Mouse (Mus musculus) spleen, postnatal 14 days (tissue): ENCODE measurements around the gene Wnt2.

ENCODE experiments used
- DNase-seq, 2 experiments: peaks; one replicate each; pipeline ENCODE4 v3.0.0; 2021 to 2022; ENCODE audit warnings: low spot score in 2 of 2

Wnt2 gene

DNA sequence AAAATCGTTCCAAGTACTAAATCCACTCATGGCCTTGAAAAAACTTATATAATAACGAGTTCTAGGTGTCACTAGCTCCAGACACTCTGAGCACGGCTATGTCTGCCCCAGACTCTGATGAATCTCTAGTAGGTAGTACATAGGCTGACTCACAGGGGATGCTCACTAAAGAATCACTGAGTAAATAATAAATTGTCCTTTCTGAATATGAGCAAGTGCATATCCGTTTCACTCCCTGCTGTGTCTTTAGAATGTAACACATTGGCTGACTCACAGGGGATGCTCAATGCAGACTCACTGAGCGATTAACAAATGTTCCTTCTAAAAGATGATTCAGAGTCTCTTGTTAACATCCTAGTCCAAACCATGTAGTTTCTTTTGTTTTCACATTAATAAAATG, 52.1 kb downstream of the Wnt2 start:
- DNase-seq, result no peak

DNA sequence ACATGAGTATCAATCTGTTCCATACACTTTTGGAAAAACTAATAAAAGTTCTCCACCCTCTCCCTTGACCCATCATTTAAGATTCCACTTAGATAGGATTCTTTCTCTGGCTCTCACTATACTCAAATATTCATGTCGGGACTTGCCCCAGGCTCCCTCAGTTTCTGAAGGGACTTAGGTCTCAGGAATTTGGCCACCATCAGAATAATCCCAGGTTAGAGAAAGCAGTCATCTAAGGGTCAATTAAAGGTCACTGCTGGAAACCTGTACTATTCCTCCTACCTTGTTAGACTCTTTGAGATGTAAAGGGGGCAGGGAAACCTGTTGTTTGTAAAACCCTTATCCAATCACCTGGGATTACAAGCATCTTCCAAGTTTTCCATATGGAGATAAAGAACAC, 53.2 kb downstream of the Wnt2 start:
- no peak for DNase-seq

DNA sequence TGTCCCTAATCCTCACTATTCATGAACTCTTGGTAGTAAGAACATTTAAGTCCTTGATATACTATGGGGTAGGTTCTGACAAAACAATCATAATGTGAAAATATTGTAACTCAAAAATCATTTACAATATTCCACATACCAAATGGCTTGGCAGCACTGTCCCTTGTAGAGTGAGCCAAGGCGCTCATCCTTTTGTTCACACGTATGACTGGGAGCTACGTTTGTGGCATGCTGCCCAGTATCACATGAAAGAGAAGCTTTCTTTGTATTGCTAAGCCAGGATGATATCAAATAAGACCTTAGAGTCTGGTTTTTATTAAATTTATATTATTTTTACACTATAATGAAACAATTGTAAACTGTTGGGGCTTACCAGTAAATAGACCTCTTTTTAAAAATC, 56.0 kb downstream of the Wnt2 start:
- DNase-seq, result no peak

DNA sequence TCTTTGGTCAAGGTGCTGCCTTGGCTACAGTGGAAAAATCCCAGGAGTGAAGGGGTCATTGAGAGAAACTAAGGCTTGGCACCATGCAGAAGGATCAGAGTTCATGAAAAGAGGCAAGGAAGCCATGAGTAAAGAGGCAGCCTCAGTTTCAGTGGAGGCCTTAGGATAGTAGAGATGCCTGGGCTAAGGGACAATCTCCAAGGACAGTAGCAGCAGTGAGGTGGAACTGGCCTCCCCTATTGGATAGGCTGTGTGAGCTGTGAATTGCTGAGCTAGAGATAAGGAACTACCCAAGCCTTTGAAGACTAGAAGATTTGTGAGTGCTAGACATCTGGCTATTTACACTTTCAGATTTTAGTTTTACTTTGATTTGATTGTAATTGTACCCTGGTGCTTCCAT, 59.0 kb downstream of the Wnt2 start:
- no peak for DNase-seq

DNA sequence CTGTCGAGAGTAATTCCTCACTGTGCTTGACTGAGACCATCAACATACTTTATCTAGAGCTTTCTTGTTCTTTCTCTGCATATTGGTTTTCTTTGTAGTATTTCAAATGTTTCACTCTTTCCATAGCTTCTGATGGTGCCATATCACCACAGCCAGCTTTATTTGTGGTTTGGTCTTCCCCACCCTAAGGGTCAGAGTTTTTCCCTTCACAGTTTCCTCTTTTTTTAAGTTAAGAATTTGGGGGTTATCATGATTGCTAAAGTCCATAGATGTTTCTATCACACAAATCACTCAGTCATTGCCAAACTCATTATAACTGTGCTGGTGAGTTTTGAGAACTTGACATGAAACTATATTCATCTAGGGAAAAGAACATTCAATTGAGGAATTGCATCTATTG, 60.6 kb downstream of the Wnt2 start:
- no peak for DNase-seq

DNA sequence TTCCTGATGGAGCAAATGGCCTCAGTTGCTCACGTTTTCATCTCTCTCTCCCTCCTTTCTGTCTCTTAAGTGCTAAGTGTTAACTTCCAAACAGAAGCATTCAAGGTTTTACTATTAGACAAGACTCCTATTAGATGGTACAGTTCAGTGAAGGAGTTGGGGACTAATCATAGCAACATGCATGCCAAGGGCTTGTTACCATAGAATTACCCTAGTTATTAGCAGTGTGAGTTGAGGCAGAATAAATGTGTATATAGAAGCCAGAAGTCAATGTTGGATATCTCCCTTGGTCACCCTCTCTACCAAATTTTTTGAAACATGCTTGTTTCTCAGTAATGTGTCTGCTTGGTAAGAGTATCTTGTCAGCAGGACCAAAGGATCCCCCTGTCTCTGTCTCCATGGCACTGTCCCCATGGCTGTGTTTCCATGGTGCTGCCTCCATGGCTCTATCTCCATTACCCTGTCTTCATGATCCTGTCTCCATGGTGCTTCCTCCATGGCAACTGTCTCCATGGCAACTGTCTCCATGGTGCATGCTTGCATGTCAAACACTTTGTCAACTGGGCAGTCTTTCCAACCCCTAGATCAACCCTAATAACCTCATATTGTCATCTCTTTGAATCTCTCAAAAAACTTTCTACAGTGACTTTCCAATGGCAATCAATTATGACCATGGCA, 61.8 kb downstream of the Wnt2 start:
- DNase-seq, result no peak

DNA sequence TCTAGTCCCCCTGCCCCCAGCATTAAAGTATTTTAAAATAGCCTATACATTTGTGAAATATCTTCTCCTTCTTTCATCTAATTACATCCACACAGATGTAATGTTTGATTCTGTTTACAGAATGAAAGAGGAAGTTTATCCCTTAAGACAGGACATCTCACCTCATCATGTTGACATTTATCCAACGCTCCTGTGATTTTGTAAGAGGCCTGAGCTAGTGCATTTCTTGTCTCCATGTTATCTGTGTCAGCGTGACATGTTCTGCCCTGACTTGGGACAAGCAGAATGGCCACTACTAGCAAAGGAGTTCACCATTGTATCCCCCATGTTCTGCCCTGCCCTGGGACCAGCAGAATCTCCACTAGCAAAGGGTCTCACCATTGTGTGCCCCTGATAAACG, 66.9 kb downstream of the Wnt2 start:
- DNase-seq, result no peak

DNA sequence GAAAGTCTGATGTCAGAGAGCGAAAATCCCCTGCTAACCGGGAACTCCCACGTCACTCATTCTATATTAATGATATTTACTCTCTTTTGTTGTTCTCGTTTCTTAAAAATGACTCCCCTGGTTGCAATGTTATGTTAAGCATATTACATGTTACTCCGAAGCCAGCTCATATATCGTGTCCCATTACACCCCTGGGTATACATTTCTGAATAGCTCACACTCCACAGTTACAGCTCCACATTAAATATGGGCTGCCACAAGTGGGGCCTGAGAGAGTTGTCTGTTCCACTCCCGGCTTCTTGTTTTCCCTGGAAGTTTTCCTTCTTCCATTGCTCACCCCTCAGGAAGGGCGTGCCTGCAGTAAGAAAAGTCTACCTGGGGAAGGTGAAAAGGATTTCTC, 78.6 kb downstream of the Wnt2 start:
- DNase-seq, result no peak

DNA sequence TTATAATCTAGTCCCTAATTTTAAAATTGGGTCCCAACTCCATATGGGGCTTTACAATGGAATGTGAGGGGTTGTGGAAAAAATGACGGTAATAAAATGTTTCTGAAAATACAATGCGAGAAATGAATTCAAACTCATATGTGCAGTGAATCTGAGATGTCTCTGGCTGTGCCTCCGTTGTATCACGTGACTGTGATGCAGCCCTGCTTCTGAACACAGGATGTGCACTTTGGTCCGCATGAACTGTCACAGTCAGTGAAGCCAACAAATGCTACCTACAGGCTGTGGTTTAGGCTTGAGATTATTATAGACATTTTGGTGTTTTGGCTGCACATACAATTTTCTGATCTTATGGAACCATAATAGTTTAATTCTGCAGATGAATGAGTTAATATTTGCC, 81.3 kb downstream of the Wnt2 start:
- DNase-seq, result no peak

DNA sequence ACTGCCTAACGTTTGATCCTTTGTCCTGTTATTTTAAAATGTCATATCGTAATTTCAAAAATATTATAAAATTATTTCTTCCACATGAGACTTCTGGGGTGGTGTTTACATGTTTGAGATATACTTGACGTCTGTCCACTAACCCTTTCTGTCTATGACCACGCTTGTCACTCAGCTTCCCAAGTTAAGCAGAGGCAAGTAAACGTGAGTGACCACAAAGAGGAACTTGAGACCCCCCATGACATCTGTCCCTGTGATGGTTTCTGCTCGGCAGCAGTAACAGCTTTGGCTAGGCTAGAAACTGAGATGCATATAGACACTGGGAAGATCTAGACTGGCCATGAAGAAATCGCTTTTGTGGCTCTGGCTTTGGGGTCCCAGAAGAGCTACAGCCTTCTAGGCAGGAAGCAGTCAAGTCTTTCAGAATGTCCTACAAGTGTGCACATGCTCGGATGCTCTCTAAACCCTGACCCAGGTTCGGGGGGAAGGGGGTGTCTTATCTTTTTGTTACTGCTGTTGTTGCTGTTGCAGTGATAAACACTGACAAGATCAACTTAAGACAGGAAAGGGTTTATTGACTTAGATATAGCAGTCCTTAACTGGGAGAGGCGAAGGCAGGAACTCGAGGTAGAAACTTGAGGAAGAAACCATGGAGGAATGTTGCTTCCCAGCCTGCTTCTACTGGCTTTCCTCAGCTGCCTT, 83.1 kb downstream of the Wnt2 start:
- no peak for DNase-seq

DNA sequence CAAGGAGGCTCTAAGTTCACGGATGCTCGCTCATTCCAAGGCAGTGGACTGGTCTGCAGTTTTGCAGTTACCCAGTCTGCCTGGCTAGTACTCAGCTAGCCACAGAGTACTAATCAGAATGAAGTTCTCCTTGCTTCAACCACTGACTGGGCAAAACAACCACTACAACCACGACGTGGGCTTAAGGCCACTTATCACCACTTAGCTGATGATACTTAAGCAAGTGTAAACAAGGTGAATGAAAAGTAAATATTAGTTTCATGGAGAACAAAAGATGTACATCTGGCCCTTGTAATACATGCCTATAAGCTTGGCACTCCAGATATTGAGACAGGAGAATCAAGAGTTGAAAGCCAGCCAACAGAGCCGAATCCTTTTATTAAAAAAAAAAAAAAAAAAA, 83.9 kb downstream of the Wnt2 start:
- DNase-seq, result no peak

DNA sequence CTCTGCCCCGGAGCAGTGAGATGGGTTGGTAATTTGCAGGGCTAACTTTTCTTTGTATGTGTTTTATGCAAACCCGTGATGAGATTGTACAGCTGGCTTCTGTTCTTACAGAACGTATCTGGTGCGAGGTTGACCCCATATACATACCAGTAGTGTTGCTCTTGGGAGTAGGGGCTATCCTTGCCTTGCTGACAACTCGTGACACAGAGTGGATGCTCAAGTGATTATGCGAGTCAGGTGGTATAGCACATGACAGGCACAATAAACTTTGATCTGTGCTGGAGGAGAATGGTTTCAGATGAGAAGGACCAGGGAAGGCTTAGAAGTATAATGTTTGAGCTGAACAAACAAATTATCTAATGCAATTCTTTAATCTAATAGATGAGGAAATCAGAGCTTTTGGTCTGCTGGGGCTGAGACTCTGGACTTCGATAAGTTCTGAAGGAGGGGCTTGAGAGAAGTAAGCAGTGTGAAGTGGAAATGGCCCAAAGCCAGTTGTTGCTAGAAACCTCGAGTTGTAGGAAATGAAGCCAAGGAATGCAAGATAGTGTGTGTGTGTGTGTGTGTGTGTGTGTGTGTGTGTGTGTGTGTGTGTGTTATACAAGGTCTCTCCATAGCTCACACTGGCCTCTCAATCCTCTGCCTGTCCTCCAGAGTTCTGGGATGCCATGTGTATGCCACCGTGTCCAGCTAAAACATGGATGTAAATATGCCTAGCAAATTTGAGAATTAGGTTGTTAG, 86.3 kb downstream of the Wnt2 start:
- DNase-seq, result no peak

DNA sequence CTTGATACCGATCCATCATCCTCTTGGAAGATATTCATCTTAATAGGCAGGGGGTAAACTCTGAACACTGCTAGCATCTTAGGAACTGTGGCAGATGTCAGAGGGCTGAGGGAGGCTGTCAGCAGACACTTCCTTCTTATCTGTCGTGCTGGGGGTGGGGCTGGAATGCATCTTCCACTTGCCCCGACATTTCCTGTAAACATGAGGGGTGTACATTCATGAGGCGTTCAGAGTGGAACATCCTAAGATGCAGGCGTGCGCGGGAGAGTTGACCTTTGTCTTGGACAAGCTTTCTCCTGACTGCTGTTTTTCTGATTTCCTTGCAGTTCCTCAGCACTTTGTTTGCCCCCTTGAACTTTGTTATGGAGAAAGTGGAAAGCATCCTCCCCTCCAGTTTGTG, 88.0 kb downstream of the Wnt2 start:
- no peak for DNase-seq

DNA sequence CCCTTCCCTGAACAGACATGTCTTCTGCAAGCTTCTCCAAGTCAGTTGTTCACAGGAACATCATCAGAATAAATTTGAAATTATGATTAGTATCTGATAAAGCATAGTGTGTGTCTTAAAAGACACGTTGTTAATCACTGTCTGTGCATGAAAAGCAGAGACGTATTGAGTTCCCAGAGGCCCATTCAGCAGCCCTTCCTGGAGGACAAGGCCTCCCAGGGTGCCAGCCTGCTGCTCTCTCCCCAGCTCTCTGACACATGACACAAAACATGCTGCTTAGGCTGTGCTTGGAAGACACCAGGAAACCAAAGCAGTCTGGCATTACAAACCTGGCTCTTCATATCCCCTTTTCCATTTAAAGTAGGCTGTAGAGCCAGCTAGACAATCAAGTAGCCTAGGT, 88.5 kb downstream of the Wnt2 start:
- DNase-seq, result no peak
